Mouse (Mus musculus): ENCODE measurements at regions not wholly inside any gene's neighbourhood (a gene's known extent, or its start where the extent isn't known, plus 50 kb on each side); places are given as distances from the start of the nearest gene placed in this dataset.
"Not testable (repeated sequence)": the region's sequence is repeated elsewhere in the genome, so short reads cannot be mapped to it uniquely, and the experiment has no call there.

GRCm38 (mm10) chr10:31143856-31144488 is 169.2 kb upstream of the Hddc2 start:
- no peaks in the 10 kb centered on the region for H3K27me3 ChIP-seq (ENCODE audit: control insufficient read depth, insufficient read depth, low read length)
- DNase-seq (ENCODE audit: low spot score) = no peak
- H3K4me1 ChIP-seq (ENCODE audit: control insufficient read depth, insufficient read depth, low read length) = no peaks in the 10 kb centered on the region
- H3K36me3 ChIP-seq (replicated peaks; ENCODE audit: control insufficient read depth, insufficient read depth, low read depth, low read length) = no peaks in the 10 kb centered on the region
- H3K27ac ChIP-seq (replicated peaks; ENCODE audit: low read depth, low read length) = no peak overlapping the region
- H3K9ac ChIP-seq (replicated peaks; ENCODE audit: low read length) = no peak overlapping the region
- no peak overlapping the region for H3K4me3 ChIP-seq (ENCODE audit: low read depth, low read length)
- H3K4me2 ChIP-seq (ENCODE audit: low read depth, low read length) = no peak overlapping the region
- no peak for ATAC-seq (replicated peaks; ENCODE audit: insufficient number of reproducible peaks, low FRiP score, low TSS enrichment, low read depth)
- no peaks in the 10 kb centered on the region for H3K9me3 ChIP-seq (replicated peaks; ENCODE audit: control insufficient read depth, low read length)

- Histone ChIP-seq H3K9ac (replicated peaks; ENCODE audit: low read length) (no peak overlapping the region), H3K4me3 (ENCODE audit: low read depth, low read length) (no peak overlapping the region), H3K4me2 (ENCODE audit: low read depth, low read length) (no peak overlapping the region), H3K27me3 (ENCODE audit: control insufficient read depth, insufficient read depth, low read length) (no peaks in the 10 kb centered on the region), H3K36me3 (replicated peaks; ENCODE audit: control insufficient read depth, insufficient read depth, low read depth, low read length) (no peaks in the 10 kb centered on the region), H3K9me3 (replicated peaks; ENCODE audit: control insufficient read depth, low read length) (no peaks in the 10 kb centered on the region), H3K27ac (replicated peaks; ENCODE audit: low read depth, low read length) (no peak overlapping the region), H3K4me1 (ENCODE audit: control insufficient read depth, insufficient read depth, low read length) (no peaks in the 10 kb centered on the region)
- WGBS = 79% methylated on average over 3 of the region's 3 CpGs
- DNase-seq (ENCODE audit: low spot score) (no peak), ATAC-seq (replicated peaks; ENCODE audit: insufficient number of reproducible peaks, low FRiP score, low TSS enrichment, low read depth) (no peak)
Observed at GRCm38 (mm10) chr10:31144489-31144872, 168.7 kb upstream of the Hddc2 start.

GRCm38 (mm10) chr10:31173169-31173686 is 140.0 kb upstream of the Hddc2 start:
- Histone ChIP-seq H3K4me2 (ENCODE audit: low read depth, low read length) (no peak overlapping the region), H3K4me1 (ENCODE audit: control insufficient read depth, insufficient read depth, low read length) (no peaks in the 10 kb centered on the region), H3K4me3 (ENCODE audit: low read depth, low read length) (no peak overlapping the region), H3K36me3 (replicated peaks; ENCODE audit: control insufficient read depth, insufficient read depth, low read depth, low read length) (no peaks in the 10 kb centered on the region), H3K27me3 (ENCODE audit: control insufficient read depth, insufficient read depth, low read length) (no peaks in the 10 kb centered on the region), H3K9me3 (replicated peaks; ENCODE audit: control insufficient read depth, low read length) (no peaks in the 10 kb centered on the region), H3K27ac (replicated peaks; ENCODE audit: low read depth, low read length) (no peak overlapping the region), H3K9ac (replicated peaks; ENCODE audit: low read length) (no peak overlapping the region)
- ATAC-seq (replicated peaks; ENCODE audit: insufficient number of reproducible peaks, low FRiP score, low TSS enrichment, low read depth) (0 out of 2 replicates have a peak, but pooled peaks have one; percentile 34), DNase-seq (ENCODE audit: low spot score) (peak; percentile 2)
- WGBS = 47% methylated on average over 15 of the region's 15 CpGs

GRCm38 (mm10) chr10:31189577-31189976 is 123.6 kb upstream of the Hddc2 start:
- Histone ChIP-seq H3K36me3 (replicated peaks; ENCODE audit: control insufficient read depth, insufficient read depth, low read depth, low read length) (no peaks in the 10 kb centered on the region), H3K9ac (replicated peaks; ENCODE audit: low read length) (no peak overlapping the region), H3K27me3 (ENCODE audit: control insufficient read depth, insufficient read depth, low read length) (no peaks in the 10 kb centered on the region), H3K9me3 (replicated peaks; ENCODE audit: control insufficient read depth, low read length) (no peaks in the 10 kb centered on the region), H3K4me1 (ENCODE audit: control insufficient read depth, insufficient read depth, low read length) (no peaks in the 10 kb centered on the region), H3K27ac (replicated peaks; ENCODE audit: low read depth, low read length) (no peak overlapping the region), H3K4me2 (ENCODE audit: low read depth, low read length) (no peak overlapping the region), H3K4me3 (ENCODE audit: low read depth, low read length) (no peak overlapping the region)
- WGBS = 45% methylated on average over 1 of the region's 1 CpGs
- DNase-seq (ENCODE audit: low spot score) (no peak), ATAC-seq (replicated peaks; ENCODE audit: insufficient number of reproducible peaks, low FRiP score, low TSS enrichment, low read depth) (no peak)

GRCm38 (mm10) chr10:31212164-31212563 is 101.0 kb upstream of the Hddc2 start:
- ATAC-seq (replicated peaks; ENCODE audit: insufficient number of reproducible peaks, low FRiP score, low TSS enrichment, low read depth); H3K27ac ChIP-seq (replicated peaks; ENCODE audit: low read depth, low read length); H3K4me3 ChIP-seq (ENCODE audit: low read depth, low read length); H3K9ac ChIP-seq (replicated peaks; ENCODE audit: low read length); H3K36me3 ChIP-seq (replicated peaks; ENCODE audit: control insufficient read depth, insufficient read depth, low read depth, low read length); H3K4me2 ChIP-seq (ENCODE audit: low read depth, low read length); H3K4me1 ChIP-seq (ENCODE audit: control insufficient read depth, insufficient read depth, low read length); H3K9me3 ChIP-seq (replicated peaks; ENCODE audit: control insufficient read depth, low read length); H3K27me3 ChIP-seq (ENCODE audit: control insufficient read depth, insufficient read depth, low read length); DNase-seq (ENCODE audit: low spot score): not testable (repeated sequence)
- 93% methylated on average over 8 of the region's 8 CpGs for WGBS

GRCm38 (mm10) chr10:31212778-31213454 is 100.3 kb upstream of the Hddc2 start:
- no peak overlapping the region for H3K27ac ChIP-seq (replicated peaks; ENCODE audit: low read depth, low read length)
- H3K4me1 ChIP-seq (ENCODE audit: control insufficient read depth, insufficient read depth, low read length) = no peaks in the 10 kb centered on the region
- no peak for DNase-seq (ENCODE audit: low spot score)
- ATAC-seq (replicated peaks; ENCODE audit: insufficient number of reproducible peaks, low FRiP score, low TSS enrichment, low read depth) = no peak
- no peaks in the 10 kb centered on the region for H3K36me3 ChIP-seq (replicated peaks; ENCODE audit: control insufficient read depth, insufficient read depth, low read depth, low read length)
- no peak overlapping the region for H3K4me3 ChIP-seq (ENCODE audit: low read depth, low read length)
- H3K4me2 ChIP-seq (ENCODE audit: low read depth, low read length) = no peak overlapping the region
- WGBS = 70% methylated on average over 2 of the region's 2 CpGs
- no peak overlapping the region for H3K9ac ChIP-seq (replicated peaks; ENCODE audit: low read length)
- no peaks in the 10 kb centered on the region for H3K9me3 ChIP-seq (replicated peaks; ENCODE audit: control insufficient read depth, low read length)
- no peaks in the 10 kb centered on the region for H3K27me3 ChIP-seq (ENCODE audit: control insufficient read depth, insufficient read depth, low read length)

GRCm38 (mm10) chr10:31221902-31222301 is 91.3 kb upstream of the Hddc2 start:
- Histone ChIP-seq H3K4me1 (ENCODE audit: control insufficient read depth, insufficient read depth, low read length) (no peaks in the 10 kb centered on the region), H3K36me3 (replicated peaks; ENCODE audit: control insufficient read depth, insufficient read depth, low read depth, low read length) (no peaks in the 10 kb centered on the region), H3K4me3 (ENCODE audit: low read depth, low read length) (no peak overlapping the region), H3K9ac (replicated peaks; ENCODE audit: low read length) (no peak overlapping the region), H3K27me3 (ENCODE audit: control insufficient read depth, insufficient read depth, low read length) (no peaks in the 10 kb centered on the region), H3K4me2 (ENCODE audit: low read depth, low read length) (no peak overlapping the region), H3K27ac (replicated peaks; ENCODE audit: low read depth, low read length) (no peak overlapping the region), H3K9me3 (replicated peaks; ENCODE audit: control insufficient read depth, low read length) (no peaks in the 10 kb centered on the region)
- peak; percentile 63 for DNase-seq (ENCODE audit: low spot score)
- WGBS = 25% methylated on average over 1 of the region's 1 CpGs
- ATAC-seq (replicated peaks; ENCODE audit: insufficient number of reproducible peaks, low FRiP score, low TSS enrichment, low read depth) = no peak

DNA sequence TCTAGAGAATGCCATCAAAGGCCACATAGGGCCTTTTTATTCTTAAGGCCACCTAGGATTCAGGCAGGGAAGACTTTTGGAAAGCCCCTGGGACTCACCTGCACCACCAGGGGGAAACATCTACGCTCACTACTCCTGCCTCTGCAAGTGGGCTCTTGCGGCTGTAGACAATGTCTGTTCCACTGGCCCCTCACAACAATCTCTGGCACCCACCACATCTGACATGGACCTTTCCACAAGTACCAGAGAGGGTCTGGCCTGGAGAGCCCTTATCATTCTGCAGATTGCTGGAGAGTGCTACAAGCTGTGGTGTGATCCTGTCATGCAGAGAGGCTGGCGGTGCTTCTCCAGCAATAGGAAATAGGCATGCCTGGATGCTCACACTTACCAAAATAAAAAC is 84.1 kb upstream of the Hddc2 start:
- H3K27me3 ChIP-seq (ENCODE audit: control insufficient read depth, insufficient read depth, low read length) = no peaks in the 10 kb centered on the region
- WGBS = 90% methylated on average over 3 of the region's 3 CpGs
- no peak overlapping the region for H3K9ac ChIP-seq (replicated peaks; ENCODE audit: low read length)
- H3K27ac ChIP-seq (replicated peaks; ENCODE audit: low read depth, low read length) = no peak overlapping the region
- no peak for DNase-seq (ENCODE audit: low spot score)
- no peak for ATAC-seq (replicated peaks; ENCODE audit: insufficient number of reproducible peaks, low FRiP score, low TSS enrichment, low read depth)
- H3K4me2 ChIP-seq (ENCODE audit: low read depth, low read length) = no peak overlapping the region
- H3K4me1 ChIP-seq (ENCODE audit: control insufficient read depth, insufficient read depth, low read length) = no peaks in the 10 kb centered on the region
- H3K36me3 ChIP-seq (replicated peaks; ENCODE audit: control insufficient read depth, insufficient read depth, low read depth, low read length) = no peaks in the 10 kb centered on the region
- no peak overlapping the region for H3K4me3 ChIP-seq (ENCODE audit: low read depth, low read length)
- H3K9me3 ChIP-seq (replicated peaks; ENCODE audit: control insufficient read depth, low read length) = no peaks in the 10 kb centered on the region

Measured in embryonic facial prominence, embryonic 11.5 days (tissue).